Mouse (Mus musculus): ENCODE measurements around the gene Nup54.

DNA sequence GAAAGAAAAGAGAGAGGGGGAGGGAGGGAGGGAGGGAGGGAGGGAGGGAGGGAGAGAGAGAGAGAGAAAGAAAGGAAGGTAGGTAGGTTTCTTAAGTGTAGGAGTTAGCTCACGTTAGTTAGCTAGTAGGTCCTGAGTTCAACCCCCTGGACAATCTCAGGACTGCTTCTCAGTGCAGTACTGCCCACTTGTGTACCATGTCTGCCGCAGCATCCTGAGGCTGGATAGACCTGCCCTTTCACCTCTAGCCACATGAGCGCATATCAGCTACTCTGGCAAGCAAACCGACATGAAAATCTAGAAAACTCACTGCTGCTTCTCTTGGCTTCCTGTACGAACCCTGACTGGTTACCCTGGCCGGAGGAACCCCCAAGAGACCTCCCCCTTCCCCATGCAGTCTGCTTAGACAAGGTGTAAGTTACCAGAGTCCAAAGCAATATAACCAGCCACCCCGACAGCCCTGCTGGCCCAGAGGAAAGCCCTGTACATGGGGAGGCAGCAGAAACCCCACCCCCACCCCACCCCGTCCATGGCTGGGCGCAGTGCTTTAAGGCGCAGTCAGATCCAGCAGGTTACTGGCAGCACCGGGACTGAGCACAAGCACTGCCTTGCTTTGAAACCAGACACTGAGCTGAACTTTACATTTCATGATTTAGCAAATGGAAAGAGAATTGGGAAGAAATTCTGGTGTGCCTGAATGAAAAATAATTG is 21.6 kb downstream of the Nup54 start:
- TF ChIP-seq EP300 (IDR thresholded peaks at IDR 0.05; ENCODE audit: low read depth) (no peak), CTCF (IDR thresholded peaks at IDR 0.05; ENCODE audit: low read depth) (no peak)

All from heart, postnatal 0 days (tissue).